Mouse (Mus musculus): ENCODE results near the gene Gcnt4. TPM values are rescaled to one million over a fixed set of nuclear protein-coding genes. Genes with fewer than 3 reads are reported as not detected.

The Gcnt4 gene
- total RNA-seq, 1 experiment from 2014 or later: 1.3 TPM

GRCm38 (mm10) chr13:96951880-96952279 lies 27.4 kb downstream of the Gcnt4 start:
- DNase-seq: no peak

GRCm38 (mm10) chr13:96956466-96956865 lies 32.0 kb downstream of the Gcnt4 start:
- DNase-seq: no peak

GRCm38 (mm10) chr13:96960019-96960418 lies 35.5 kb downstream of the Gcnt4 start:
- no peak for DNase-seq

- DNase-seq: no peak
Measured at GRCm38 (mm10) chr13:96961366-96962157, 37.1 kb downstream of the Gcnt4 start.

GRCm38 (mm10) chr13:96962801-96963200 lies 38.3 kb downstream of the Gcnt4 start:
- no peak for DNase-seq

- DNase-seq: no peak
Measured at GRCm38 (mm10) chr13:96964981-96965380, 40.5 kb downstream of the Gcnt4 start.

- no peak for DNase-seq
Measured at GRCm38 (mm10) chr13:96966210-96967089, 42.0 kb downstream of the Gcnt4 start.

- no peak for DNase-seq
Measured at GRCm38 (mm10) chr13:96967091-96967490, 42.6 kb downstream of the Gcnt4 start.

GRCm38 (mm10) chr13:96967822-96968221 lies 43.3 kb downstream of the Gcnt4 start:
- DNase-seq: no peak

GRCm38 (mm10) chr13:96971076-96971475 lies 46.6 kb downstream of the Gcnt4 start:
- peak; percentile 11 for DNase-seq

- DNase-seq: no peak
Measured at GRCm38 (mm10) chr13:96971861-96972282, 47.4 kb downstream of the Gcnt4 start.

GRCm38 (mm10) chr13:96973318-96973717 lies 48.8 kb downstream of the Gcnt4 start:
- DNase-seq: no peak

GRCm38 (mm10) chr13:96976986-96977595 lies 52.6 kb downstream of the Gcnt4 start:
- no peak for DNase-seq

GRCm38 (mm10) chr13:96980561-96980960 lies 56.1 kb downstream of the Gcnt4 start:
- no peak for DNase-seq

- DNase-seq: no peak
Measured at GRCm38 (mm10) chr13:96983251-96984126, 59.0 kb downstream of the Gcnt4 start.

- no peak for DNase-seq
Measured at GRCm38 (mm10) chr13:96984688-96985087, 60.2 kb downstream of the Gcnt4 start.

GRCm38 (mm10) chr13:96985599-96986275 lies 61.2 kb downstream of the Gcnt4 start:
- no peak for DNase-seq

GRCm38 (mm10) chr13:96989129-96989528 lies 64.6 kb downstream of the Gcnt4 start:
- no peak for DNase-seq

GRCm38 (mm10) chr13:96990045-96990444 lies 65.6 kb downstream of the Gcnt4 start:
- DNase-seq: no peak

- no peak for DNase-seq
Measured at GRCm38 (mm10) chr13:96990561-96991265, 66.2 kb downstream of the Gcnt4 start.

Measured in adrenal gland, postnatal 25 days (tissue).